Mouse (Mus musculus) kidney, postnatal 14 days (tissue): ENCODE results near the gene Smc6.
A peak's percentile ranks its signal among the peaks of the same experiment; 100 is the strongest.

Experiments used
- DNase-seq: peaks from one replicate; pipeline ENCODE4 v3.0.0; 2022; ENCODE audit warnings: mixed read lengths

Gene Smc6

DNA sequence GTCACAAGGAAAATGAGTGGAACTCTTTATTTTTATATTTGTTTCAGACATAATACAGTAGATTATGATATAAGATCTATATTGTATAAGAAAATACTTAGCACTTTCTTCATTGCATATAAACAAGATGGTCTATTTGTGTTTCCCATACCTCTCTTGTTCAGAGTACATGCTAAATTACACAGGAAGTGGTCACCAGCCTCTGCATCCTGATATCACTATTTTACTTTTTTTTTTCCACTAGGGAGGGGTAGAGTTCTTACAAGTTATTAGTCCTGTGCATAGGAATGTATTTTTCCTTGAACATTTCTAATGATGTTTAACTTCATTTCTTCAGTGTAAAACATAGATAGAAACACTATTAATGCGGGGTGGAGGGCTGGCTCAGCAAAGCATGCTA, 35.2 kb downstream of the Smc6 start:
- DNase-seq = no peak

DNA sequence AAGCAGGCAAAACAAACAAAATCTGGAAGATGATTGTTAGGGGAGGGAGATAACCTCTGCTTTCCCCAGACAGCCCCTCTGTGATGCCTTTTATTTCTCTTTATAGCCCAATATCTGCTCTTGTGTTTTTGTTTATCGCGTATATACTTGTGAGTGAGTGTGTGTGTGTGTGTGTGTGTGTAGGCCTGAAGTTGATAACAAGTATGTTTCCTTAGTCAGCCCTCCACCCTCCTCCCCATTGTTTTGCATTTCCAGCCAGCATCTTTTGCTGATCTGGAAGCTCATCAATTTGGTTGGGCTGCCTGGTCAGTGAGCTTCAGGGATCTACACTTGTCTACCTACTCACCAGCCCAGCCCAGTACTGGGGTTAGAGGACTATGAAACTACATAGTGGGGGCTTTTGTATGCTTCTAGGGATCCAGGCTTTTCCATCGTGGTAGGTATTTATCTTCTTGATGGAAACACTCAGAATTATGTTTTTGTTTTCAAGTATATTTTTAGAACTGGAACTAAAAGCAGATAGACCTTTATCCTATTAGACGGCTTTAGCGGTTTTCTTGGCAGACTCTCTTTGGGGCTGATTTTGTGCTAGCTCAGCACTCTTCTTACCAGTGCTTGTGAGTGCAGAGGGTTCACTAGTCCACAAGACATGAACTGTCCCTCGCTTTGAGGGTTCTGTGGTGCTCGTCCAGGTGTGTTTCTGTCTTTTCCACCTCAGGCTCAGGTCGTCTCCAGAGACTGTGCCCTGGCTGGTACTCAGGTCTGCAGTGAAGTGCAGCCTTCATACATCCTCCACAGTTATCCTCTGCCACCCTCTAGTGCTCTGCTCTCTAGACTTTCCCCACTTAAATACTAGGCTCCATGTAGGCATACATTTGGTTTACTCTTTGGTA, 41.3 kb downstream of the Smc6 start:
- DNase-seq = peak; percentile 38

DNA sequence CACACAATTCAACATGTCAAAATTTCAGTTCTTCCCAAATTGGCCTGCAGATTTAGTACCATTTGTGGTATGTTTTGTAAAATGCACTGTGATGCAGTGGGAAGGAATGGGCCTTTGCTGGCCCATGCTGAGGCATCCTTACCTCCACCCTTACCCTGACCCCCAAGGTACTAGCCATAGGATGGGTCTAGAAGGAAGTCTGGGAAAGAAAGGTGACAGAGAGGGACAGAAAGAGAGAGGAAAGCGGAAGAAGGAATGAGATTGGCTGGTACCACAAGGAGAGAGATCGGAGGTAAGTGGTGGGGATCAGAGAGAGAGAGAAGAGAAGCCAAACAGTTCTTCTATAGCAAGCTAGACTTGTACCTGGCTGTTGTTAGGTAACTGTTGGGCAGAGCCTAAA, 45.4 kb downstream of the Smc6 start:
- no peak for DNase-seq

- DNase-seq = no peak
Observed at GRCm38 (mm10) chr12:11313840-11314239, 48.2 kb downstream of the Smc6 start.

DNA sequence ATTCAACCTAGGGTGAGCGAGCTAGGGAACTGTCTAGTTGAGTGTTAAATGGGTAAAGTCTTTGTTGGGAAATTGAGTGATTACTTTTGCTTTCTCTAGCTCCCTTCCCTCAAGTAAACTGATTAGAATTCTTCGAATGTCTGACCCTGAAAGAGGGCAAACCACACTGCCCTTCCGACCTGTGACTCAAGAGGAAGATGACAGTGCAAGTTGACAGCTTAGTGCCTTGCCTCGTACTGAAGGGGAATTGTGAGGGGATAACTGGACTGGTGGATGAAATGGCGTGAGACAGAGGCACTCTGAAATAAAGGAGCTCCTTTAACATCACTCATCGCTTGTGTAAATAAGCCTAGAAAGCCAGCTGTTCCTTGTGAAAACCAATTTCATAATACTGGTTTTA, 52.0 kb downstream of the Smc6 start:
- peak; percentile 48 for DNase-seq

DNA sequence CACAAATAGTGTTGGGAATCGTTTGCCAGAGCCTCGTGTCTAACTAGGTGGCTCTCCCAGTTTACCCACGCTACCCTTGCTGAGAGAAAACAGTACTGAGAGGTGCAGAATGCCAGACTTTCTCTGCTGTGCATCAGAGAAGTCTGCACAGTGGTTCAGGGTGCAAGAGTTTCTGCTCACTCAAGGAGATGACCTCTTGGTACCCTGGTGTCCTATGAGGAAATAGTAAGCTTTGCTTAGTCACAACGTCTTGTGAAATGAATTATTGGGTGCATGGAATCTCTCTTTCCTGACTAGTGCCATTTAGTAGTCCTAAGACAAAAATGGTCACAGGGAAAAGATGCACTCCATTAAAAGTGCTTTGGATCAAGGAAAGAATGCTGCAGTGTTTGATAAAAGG, 58.8 kb downstream of the Smc6 start:
- no peak for DNase-seq

DNA sequence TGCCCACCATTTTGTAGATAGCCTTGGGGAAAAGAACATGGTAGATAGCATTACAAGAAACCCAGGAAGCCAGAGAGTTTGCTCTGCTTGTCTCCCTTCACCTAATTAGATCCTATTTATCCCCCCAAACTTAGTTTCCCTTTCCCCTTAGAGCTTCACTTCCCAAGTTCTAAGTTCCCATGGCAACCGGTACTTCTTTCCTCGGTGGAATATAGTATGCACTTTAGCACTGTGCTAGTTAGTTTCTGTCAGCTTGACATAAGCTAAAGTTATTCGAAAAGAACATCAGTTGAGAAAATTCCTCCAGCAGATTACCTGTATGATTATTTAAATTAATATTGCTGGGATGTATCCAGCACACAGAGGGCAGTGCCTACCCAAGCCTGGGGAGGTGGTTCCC, 60.8 kb downstream of the Smc6 start:
- no peak for DNase-seq

DNA sequence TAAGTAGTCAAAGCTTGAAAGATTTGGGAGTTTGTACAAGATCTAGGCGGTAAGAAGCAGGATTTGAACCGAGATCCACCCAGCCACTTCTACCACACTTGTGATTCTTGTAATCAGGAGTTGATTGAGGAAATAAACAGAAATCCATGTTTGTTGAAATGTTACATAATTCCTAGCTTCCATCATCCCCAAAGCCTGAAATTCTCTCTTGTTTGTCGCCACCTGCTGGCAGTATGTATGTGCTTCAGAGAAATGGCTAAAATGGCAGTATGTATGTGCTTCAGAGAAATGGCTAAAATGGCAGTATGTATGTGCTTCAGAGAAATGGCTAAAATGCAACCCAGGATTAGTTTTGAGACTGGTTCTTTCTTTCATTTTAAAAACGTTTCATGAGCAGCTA, 71.2 kb downstream of the Smc6 start:
- DNase-seq = peak; percentile 69

DNA sequence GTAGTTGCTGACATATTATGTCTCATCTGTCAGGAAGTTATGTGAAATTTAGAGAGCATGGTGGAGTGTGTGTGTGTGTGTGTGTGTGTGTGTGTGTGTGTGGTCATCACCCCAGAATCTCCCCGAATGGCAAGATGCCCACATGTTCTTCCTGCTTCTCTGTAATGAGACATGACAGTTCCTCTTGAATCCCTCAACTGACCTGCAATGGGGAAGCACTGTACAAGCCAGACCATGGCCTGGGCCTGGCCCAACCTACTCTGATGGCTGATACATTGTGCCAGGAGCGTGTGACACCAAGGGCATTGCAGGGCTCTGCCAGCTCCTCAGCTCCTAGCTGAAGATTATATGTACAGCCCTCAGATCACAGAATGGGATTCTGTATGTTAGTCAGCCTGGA, 72.6 kb downstream of the Smc6 start:
- no peak for DNase-seq

DNA sequence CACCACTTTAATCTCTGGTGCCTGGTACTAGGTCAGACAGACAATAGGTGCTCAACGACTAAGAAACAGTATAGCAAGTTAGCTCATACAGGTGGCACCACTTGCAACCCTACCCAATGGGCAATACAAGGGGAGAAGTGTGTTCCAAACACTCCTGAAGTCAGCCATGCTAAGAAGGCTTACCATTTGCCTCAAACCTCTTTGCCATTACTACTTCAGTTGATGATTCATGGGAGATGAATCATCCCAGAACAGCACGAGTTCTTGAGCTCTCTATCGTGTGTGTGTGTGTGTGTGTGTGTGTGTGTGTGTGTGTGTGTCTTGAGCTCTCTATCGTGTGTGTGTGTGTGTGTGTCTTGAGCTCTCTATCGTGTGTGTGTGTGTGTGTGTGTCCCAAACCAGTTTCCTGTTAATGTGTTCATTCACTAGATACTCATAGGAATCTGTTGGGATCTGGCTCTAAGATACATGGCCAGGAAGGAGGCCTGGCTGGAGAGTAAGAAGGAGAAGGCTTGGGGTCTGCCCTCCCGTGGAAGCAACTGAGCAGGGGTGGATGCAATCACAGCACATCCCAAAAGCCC, 76.4 kb downstream of the Smc6 start:
- DNase-seq = no peak

- no peak for DNase-seq
Observed at GRCm38 (mm10) chr12:11345963-11346362, 80.3 kb downstream of the Smc6 start.

GRCm38 (mm10) chr12:11348423-11348822, 82.7 kb downstream of the Smc6 start:
- DNase-seq = no peak

GRCm38 (mm10) chr12:11349870-11350269, 84.2 kb downstream of the Smc6 start:
- DNase-seq = no peak

DNA sequence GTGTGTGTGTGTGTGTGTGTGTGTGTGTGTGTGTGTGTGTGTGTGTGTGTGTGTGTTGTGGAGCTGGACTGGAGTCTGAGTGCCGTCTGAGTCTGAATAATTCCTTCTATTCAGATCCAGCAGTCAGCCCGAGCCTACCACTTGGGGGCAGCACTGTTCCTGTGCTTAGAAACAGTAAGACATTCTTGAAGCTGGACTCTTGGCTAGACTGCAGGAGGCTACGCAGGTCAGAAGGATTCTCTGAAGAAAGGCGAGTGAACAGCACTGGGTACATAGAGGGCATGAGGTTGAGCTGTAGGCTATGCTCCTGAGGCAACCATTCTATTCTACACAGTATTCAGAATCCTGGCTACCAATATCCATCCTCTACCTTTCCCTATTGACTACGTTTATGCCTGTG, 85.2 kb downstream of the Smc6 start:
- DNase-seq = peak; percentile 78

GRCm38 (mm10) chr12:11362435-11362834, 96.7 kb downstream of the Smc6 start:
- DNase-seq = no peak

GRCm38 (mm10) chr12:11364870-11365269, 99.2 kb downstream of the Smc6 start:
- no peak for DNase-seq

DNA sequence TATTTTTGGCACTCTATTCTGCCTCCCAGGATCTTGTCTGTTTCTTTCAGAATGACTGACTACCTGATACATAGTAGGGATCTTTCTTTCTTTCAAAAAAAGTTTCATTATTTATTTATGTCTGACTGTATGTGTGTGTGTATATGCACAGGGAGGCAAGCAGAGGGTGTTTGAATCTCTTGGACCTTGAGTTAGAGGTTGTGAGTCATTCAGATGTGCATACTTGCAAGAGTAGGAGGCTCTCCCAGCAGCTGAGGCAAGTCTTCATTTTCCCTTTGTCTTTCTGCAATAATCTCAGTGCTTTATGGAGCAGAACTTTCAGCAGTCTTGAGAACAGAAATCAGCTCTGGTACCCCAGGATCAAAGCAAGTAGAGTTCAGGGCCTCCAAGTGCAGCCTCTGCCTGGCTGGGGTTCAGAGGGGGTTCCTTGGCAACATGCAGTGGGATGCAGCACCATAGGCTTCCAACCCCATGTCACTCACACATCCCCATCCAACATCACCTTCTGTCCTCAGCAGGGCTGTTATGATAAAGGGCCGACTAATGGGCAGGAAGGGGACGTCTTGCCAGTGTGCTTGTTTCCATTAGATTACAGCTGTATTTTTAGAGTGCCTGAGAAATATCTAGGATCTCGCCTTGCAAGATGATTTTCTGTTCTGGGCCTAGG, 101.5 kb downstream of the Smc6 start:
- no peak for DNase-seq
